Mouse (Mus musculus) cortical plate, adult 2 months (tissue): ENCODE results near the gene Mapk8ip1. TPM values are rescaled to one million over a fixed set of nuclear protein-coding genes. Genes with fewer than 3 reads are reported as not detected.

Experiments used
- H3K27ac ChIP-seq: fragments of 200-500 bp; 2 replicates; pipeline ENCODE4 v1.5.1; 2012; ENCODE audit warnings: low read length, control low read depth, inconsistent platforms; ENCODE audit not compliant: insufficient read depth
- H3K4me1 ChIP-seq: fragments of 200-500 bp; 2 replicates; pipeline ENCODE4 v1.6.1; 2011; ENCODE audit warnings: low read length; ENCODE audit not compliant: control insufficient read depth, insufficient read depth
- H3K4me3 ChIP-seq: fragments of 200-500 bp; 2 replicates; pipeline ENCODE4 v1.5.1; 2011; ENCODE audit warnings: mild to moderate bottlenecking, low read length, control low read depth; ENCODE audit not compliant: insufficient read depth
- CTCF ChIP-seq: fragments of 200-500 bp; IDR thresholded peaks from 2 replicates; pipeline ENCODE4 v1.5.1; 2011; ENCODE audit warnings: mild to moderate bottlenecking, control low read depth, low read length; ENCODE audit not compliant: insufficient read depth; ENCODE audit errors: extremely low read depth
- POLR2A ChIP-seq: fragments of 200-500 bp; IDR thresholded peaks from 2 replicates; pipeline ENCODE4 v1.6.1; 2011; ENCODE audit warnings: mild to moderate bottlenecking, low read length, control low read depth; ENCODE audit not compliant: insufficient read depth; ENCODE audit errors: extremely low read depth
- polyA plus RNA-seq: library from polyadenylated mRNA; depleted of rRNA; stranded (reverse); fragments of >200 nt; gene quantifications from 2 replicates; pipeline ENCODE4 v1.2.3, GENCODE M21; 2012

Gene Mapk8ip1
- polyA plus RNA-seq, 1 experiment: 320 TPM

- Histone ChIP-seq H3K4me1 (peaks cover 17% of the 10 kb centered on the region), H3K27ac (no peak overlapping the region), H3K4me3 (no peak overlapping the region)
- no peak for TF ChIP-seq CTCF
- TF ChIP-seq POLR2A: no peak
Measured at GRCm38 (mm10) chr2:92437366-92437765, 36.3 kb upstream of the Mapk8ip1 start.

- TF ChIP-seq POLR2A (no peak), CTCF (no peak)
- Histone ChIP-seq H3K4me1 (peaks cover 10% of the 10 kb centered on the region; the same call in 1 of the 2 replicates), H3K27ac (peak overlapping the region; percentile 95), H3K4me3 (no peak overlapping the region; the same call in 1 of the 2 replicates)
Measured at GRCm38 (mm10) chr2:92435023-92435422, 34.0 kb upstream of the Mapk8ip1 start.

GRCm38 (mm10) chr2:92434375-92434745 lies 33.3 kb upstream of the Mapk8ip1 start:
- peaks cover 13% of the 10 kb centered on the region; the same call in 1 of the 2 replicates for H3K4me1 ChIP-seq
- TF ChIP-seq POLR2A (no peak; the same call in 1 of the 2 replicates), CTCF (no peak)
- H3K27ac ChIP-seq: peak overlapping the region; percentile 95
- peak overlapping the region; percentile 87 for H3K4me3 ChIP-seq

GRCm38 (mm10) chr2:92433578-92434374 lies 32.7 kb upstream of the Mapk8ip1 start, which contains the start of gene Cry2:
Cry2 (minus strand) TSS chr2:92434043.
- H3K27ac ChIP-seq: peak within 1 kb of the TSS; percentile 95
- H3K4me1 ChIP-seq: peaks cover 15% of the 10 kb centered on the region
- H3K4me3 ChIP-seq: peak within 1 kb of the TSS; percentile 87
- TF ChIP-seq CTCF: no peak
- TF ChIP-seq POLR2A: peak; percentile 81

GRCm38 (mm10) chr2:92432299-92433295 lies 31.5 kb upstream of the Mapk8ip1 start:
- H3K4me1 ChIP-seq: peaks cover 16% of the 10 kb centered on the region
- peak overlapping the region; percentile 87 for H3K4me3 ChIP-seq
- H3K27ac ChIP-seq: peak overlapping the region; percentile 77
- no peak for TF ChIP-seq CTCF
- TF ChIP-seq POLR2A: no peak

- peak overlapping the region; percentile 77 for H3K27ac ChIP-seq
- H3K4me3 ChIP-seq: peak overlapping the region; percentile 87
- TF ChIP-seq POLR2A: no peak
- H3K4me1 ChIP-seq: peaks cover 18% of the 10 kb centered on the region
Measured at GRCm38 (mm10) chr2:92431611-92432179, 30.6 kb upstream of the Mapk8ip1 start.

- Histone ChIP-seq H3K4me3 (peak overlapping the region; percentile 87), H3K4me1 (peaks cover 21% of the 10 kb centered on the region), H3K27ac (peak overlapping the region; percentile 84)
- no peak; the same call in none of the 2 replicates for TF ChIP-seq POLR2A
- TF ChIP-seq CTCF: no peak
Measured at GRCm38 (mm10) chr2:92430723-92431541, 29.9 kb upstream of the Mapk8ip1 start.

GRCm38 (mm10) chr2:92430089-92430488 lies 29.0 kb upstream of the Mapk8ip1 start:
- no peak overlapping the region; the same call in 1 of the 2 replicates for H3K4me3 ChIP-seq
- H3K4me1 ChIP-seq: peaks cover 27% of the 10 kb centered on the region
- TF ChIP-seq POLR2A: no peak
- TF ChIP-seq CTCF: no peak
- H3K27ac ChIP-seq: no peak overlapping the region
